Mouse (Mus musculus) liver, adult 2 months (tissue): ENCODE data around the gene Dapk1. TPM values are rescaled to one million over a fixed set of nuclear protein-coding genes. Genes with fewer than 3 reads are reported as not detected.

ENCODE experiments used
- DNase-seq: peaks from one replicate; pipeline ENCODE4 v3.0.0-alpha.2; 2011; ENCODE audit warnings: low read depth, low spot score; ENCODE audit errors: extremely low read depth
- H3K27ac ChIP-seq: fragments of 200-500 bp; replicated peaks from 2 replicates; pipeline ENCODE4 v1.5.1; 2012; ENCODE audit warnings: low read depth, mild to moderate bottlenecking, control low read depth, inconsistent platforms, low read length; ENCODE audit not compliant: insufficient read depth
- H3K27me3 ChIP-seq: fragments of 200-500 bp; 2 replicates; pipeline ENCODE4 v1.6.1; 2012; ENCODE audit warnings: mild to moderate bottlenecking, moderate library complexity, low read length, inconsistent platforms; ENCODE audit not compliant: control insufficient read depth, insufficient read depth
- H3K36me3 ChIP-seq: fragments of 200-500 bp; 2 replicates; pipeline ENCODE4 v1.6.1; 2012; ENCODE audit warnings: low read length, inconsistent platforms; ENCODE audit not compliant: control insufficient read depth, insufficient read depth
- H3K4me1 ChIP-seq: fragments of 200-500 bp; 2 replicates; pipeline ENCODE4 v1.6.1; 2011; ENCODE audit warnings: low read length; ENCODE audit not compliant: control insufficient read depth, insufficient read depth
- H3K4me3 ChIP-seq: fragments of 200-500 bp; 2 replicates; pipeline ENCODE4 v1.5.1; 2011; ENCODE audit warnings: low read depth, mild to moderate bottlenecking, control low read depth, low read length, moderate library complexity; ENCODE audit not compliant: insufficient read depth
- H3K79me2 ChIP-seq: fragments of 200-500 bp; 2 replicates; pipeline ENCODE4 v1.6.1; 2012; ENCODE audit warnings: inconsistent platforms, mild to moderate bottlenecking, low read length, moderate library complexity; ENCODE audit not compliant: control insufficient read depth, insufficient read depth
- H3K9ac ChIP-seq: fragments of 200-500 bp; 2 replicates; pipeline ENCODE4 v1.6.1; 2012; ENCODE audit warnings: low read depth, mild to moderate bottlenecking, control low read depth, inconsistent platforms, low read length
- CTCF ChIP-seq: fragments of 200-500 bp; IDR thresholded peaks from 2 replicates; pipeline ENCODE4 v1.5.1; 2011; ENCODE audit warnings: low read depth, low read length, control low read depth
- POLR2A ChIP-seq: fragments of 200-500 bp; IDR thresholded peaks from 2 replicates; pipeline ENCODE4 v1.6.1; 2011; ENCODE audit warnings: low read length, control low read depth; ENCODE audit not compliant: insufficient read depth; ENCODE audit errors: extremely low read depth
- WGBS: fragments of 180-500 bp; shearing (Covaris S2); methylation state at CpG from one replicate; pipeline ENCODE4 v1.1.7; 2018; 5-methylcytosine and 5-hydroxymethylcytosine counted together
- polyA plus RNA-seq: library from polyadenylated mRNA; depleted of rRNA; stranded (reverse); fragments of >200 nt; gene quantifications from 2 replicates; pipeline ENCODE4 v1.2.3, GENCODE M21; 2012
- total RNA-seq: library from RNA; depleted of rRNA; stranded (reverse); fragments of >200 nt; gene quantifications from 2 replicates; pipeline ENCODE4 v1.2.3, GENCODE M21; 2014

Dapk1 gene
- total and polyA plus RNA-seq, 2 experiments, result 23.0 to 80.5 TPM

DNA sequence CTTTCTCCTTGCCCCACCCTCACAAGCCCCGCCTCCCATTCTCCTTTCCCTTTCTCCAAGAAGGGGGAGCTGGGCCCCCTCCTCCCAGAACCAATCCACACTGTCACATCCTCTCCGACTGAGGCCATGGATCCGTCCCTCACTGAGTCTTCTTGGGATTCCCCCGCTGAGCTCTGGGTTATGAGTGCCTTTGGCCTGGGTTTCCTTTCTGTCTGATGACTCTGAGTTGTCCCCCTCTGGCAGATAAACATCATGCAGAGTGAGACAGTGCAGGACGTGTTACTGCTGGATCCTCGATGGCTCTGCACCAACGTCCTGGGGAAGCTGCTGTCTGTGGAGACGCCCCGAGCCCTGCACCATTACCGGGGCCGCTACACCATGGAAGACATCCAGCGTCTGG lies 158.6 kb downstream of the Dapk1 start:
- H3K4me3 ChIP-seq, result no peak overlapping the region
- 95% methylated on average over 12 of the region's 12 CpGs for WGBS
- TF ChIP-seq POLR2A (no peak), CTCF (no peak)
- no peak overlapping the region for H3K27ac ChIP-seq
- H3K9ac ChIP-seq, result no peak overlapping the region
- no peaks in the 10 kb centered on the region for H3K79me2 ChIP-seq
- H3K36me3 ChIP-seq, result peaks cover 48% of the 10 kb centered on the region
- no peaks in the 10 kb centered on the region for H3K27me3 ChIP-seq
- no peaks in the 10 kb centered on the region for H3K4me1 ChIP-seq
- DNase-seq, result no peak

- TF ChIP-seq CTCF, result no peak
- TF ChIP-seq POLR2A, result no peak
- H3K79me2 ChIP-seq, result no peaks in the 10 kb centered on the region
- DNase-seq, result no peak
- H3K4me3 ChIP-seq, result no peak overlapping the region
- peaks cover 44% of the 10 kb centered on the region for H3K36me3 ChIP-seq
- H3K4me1 ChIP-seq, result no peaks in the 10 kb centered on the region
- no peaks in the 10 kb centered on the region for H3K27me3 ChIP-seq
- WGBS, result 96% methylated on average over 17 of the region's 17 CpGs
- no peak overlapping the region for H3K9ac ChIP-seq
- no peak overlapping the region for H3K27ac ChIP-seq
Observed at GRCm38 (mm10) chr13:60761161-60761560, 159.4 kb downstream of the Dapk1 start.

DNA sequence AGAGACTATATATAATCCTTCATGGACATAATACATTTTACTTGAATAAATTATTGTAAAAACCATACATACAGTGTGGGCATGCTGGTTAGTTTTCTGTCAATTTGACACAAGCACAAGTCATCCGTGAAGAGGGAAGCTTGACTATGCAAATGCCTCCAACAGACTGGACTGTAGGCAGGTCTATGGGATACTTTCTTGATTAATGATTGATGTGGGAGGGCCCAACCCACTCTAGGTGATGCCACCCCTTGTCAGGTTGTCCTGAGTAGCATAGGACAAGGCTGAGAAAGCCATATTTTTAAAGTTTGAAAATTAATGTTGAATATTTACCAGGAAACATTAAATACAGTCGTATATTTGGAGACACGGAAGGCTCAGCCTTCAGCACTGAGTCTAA lies 178.8 kb downstream of the Dapk1 start:
- no peaks in the 10 kb centered on the region for H3K4me1 ChIP-seq
- H3K27me3 ChIP-seq, result no peaks in the 10 kb centered on the region
- DNase-seq, result no peak
- no peak overlapping the region for H3K9ac ChIP-seq
- TF ChIP-seq CTCF (no peak), POLR2A (no peak)
- no peaks in the 10 kb centered on the region for H3K36me3 ChIP-seq
- no peak overlapping the region for H3K27ac ChIP-seq
- H3K79me2 ChIP-seq, result no peaks in the 10 kb centered on the region
- WGBS, result 73% methylated on average over 3 of the region's 3 CpGs
- no peak overlapping the region for H3K4me3 ChIP-seq

GRCm38 (mm10) chr13:60783301-60783700 lies 181.6 kb downstream of the Dapk1 start:
- DNase-seq, result no peak
- whole genome bisulfite sequencing, result 86% methylated on average over 7 of the region's 7 CpGs
- Histone ChIP-seq H3K27ac (no peak overlapping the region), H3K4me1 (no peaks in the 10 kb centered on the region), H3K27me3 (no peaks in the 10 kb centered on the region), H3K79me2 (no peaks in the 10 kb centered on the region), H3K36me3 (no peaks in the 10 kb centered on the region), H3K4me3 (no peak overlapping the region), H3K9ac (no peak overlapping the region)
- TF ChIP-seq CTCF (no peak), POLR2A (no peak)

DNA sequence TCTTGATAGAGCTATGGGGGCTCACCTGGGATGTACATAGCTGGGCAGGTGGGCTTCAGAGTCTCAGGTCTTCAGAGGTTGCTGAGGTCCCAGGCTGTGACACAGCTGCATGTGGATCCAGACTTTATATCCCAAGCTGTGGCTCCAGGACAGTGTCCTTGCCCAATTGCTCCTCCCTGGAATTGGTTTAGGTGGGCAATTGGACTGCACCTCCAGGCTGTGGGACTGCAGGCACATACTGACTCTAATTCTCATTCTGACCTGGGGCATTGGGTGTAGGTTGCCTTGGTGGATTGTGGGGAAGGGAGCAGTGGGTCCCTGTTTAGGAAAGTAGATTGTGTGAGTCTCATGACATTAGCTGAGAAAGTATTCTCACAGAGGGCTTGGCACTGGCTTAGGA lies 184.5 kb downstream of the Dapk1 start, which contains the start of gene BC051665:
TSS of gene BC051665 (minus strand) at position 101 of the 400 bp plus-strand sequence.
- no peak within 1 kb of the TSS for H3K4me3 ChIP-seq
- TF ChIP-seq POLR2A (no peak), CTCF (no peak)
- H3K27me3 ChIP-seq, result no peaks in the 10 kb centered on the region; the same call in 1 of the 2 replicates
- H3K9ac ChIP-seq, result no peak within 1 kb of the TSS
- H3K4me1 ChIP-seq, result no peaks in the 10 kb centered on the region
- no peak within 1 kb of the TSS for H3K27ac ChIP-seq
- no peaks in the 10 kb centered on the region for H3K79me2 ChIP-seq
- DNase-seq, result no peak
- H3K36me3 ChIP-seq, result no peaks in the 10 kb centered on the region

DNA sequence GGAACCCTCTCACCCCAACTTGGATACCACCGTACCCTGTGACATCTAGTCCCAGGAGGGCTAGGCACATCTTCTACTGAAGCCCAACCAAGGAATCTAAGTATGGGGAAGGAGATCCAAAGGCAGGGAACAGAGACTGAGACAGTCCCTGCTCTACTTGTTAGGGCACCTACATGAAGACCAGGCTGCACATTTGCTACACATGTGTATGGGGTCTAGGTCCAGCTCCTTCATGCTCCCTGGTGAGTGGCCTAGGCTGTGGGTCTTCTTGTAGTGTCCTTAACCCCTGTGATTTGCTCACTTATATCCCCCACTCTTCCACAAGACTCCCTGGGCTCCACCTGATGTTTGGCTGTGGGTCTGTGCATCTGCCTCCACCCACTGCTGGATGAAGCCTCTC lies 187.7 kb downstream of the Dapk1 start:
- no peaks in the 10 kb centered on the region for H3K79me2 ChIP-seq
- no peak overlapping the region for H3K9ac ChIP-seq
- TF ChIP-seq POLR2A, result no peak
- no peak for TF ChIP-seq CTCF
- DNase-seq, result no peak
- H3K27me3 ChIP-seq, result peaks cover 2% of the 10 kb centered on the region; the same call in 1 of the 2 replicates
- H3K27ac ChIP-seq, result no peak overlapping the region
- no peaks in the 10 kb centered on the region for H3K4me1 ChIP-seq
- 83% methylated on average over 1 of the region's 1 CpGs for WGBS
- H3K4me3 ChIP-seq, result no peak overlapping the region
- no peaks in the 10 kb centered on the region for H3K36me3 ChIP-seq
